Mouse (Mus musculus): ENCODE results near the gene Snx3.

DNA sequence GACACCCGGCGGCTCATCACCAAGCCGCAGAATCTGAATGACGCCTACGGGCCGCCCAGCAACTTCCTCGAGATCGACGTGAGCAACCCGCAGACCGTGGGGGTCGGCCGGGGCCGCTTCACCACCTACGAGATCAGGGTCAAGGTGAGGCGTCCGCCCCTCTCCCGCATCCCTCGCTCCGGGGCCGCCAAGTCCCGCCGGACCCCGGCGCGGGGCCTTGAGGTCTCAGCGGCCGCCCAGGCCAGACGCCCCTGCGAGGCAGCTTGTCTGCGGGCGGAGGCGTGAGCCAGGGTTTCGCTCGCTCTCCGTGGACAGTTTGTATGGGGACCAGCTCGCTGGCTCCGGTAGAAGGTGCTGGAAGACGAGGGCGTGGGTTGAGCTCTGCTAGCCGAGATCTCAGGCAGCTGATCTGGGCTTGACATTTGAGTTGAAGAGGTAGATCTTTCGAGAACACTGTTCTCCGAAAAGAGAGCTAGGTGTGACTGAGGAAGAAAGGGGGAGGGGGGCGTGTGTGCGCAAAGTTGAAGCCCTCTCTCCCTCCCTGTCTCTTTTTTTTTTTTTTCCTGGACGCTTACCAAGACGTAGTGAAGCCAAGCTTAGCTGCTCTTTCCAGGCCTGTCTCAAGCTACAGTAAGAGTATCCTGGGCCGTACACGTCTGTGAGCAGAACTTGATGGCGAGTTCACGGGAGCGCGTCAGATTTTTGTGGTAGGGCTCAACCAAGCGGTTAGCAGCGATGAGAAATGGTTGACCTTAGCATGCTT is 700 bp downstream of the Snx3 start:
- TF ChIP-seq CTCF (IDR thresholded peaks at IDR 0.05; ENCODE audit: borderline replicate concordance, extremely low read depth, insufficient read depth, insufficient read length) (no peak), POLR2A (IDR thresholded peaks at IDR 0.05; ENCODE audit: borderline replicate concordance, extremely low read depth, insufficient read depth, insufficient read length, poor library complexity, severe bottlenecking) (no peak)
